Mouse (Mus musculus) midbrain, postnatal 0 days (tissue): ENCODE data around the gene Gtf2h1. TPM values are rescaled to one million over a fixed set of nuclear protein-coding genes. Genes with fewer than 3 reads are reported as not detected.

Source experiments
- ATAC-seq: fragments of 200-750 bp; cut with Nextera tagmentation; 2 replicates; pipeline ENCODE4 v1.8.0; 2017; ENCODE audit warnings: moderate number of reproducible peaks, mild to moderate bottlenecking, moderate TSS enrichment, moderate library complexity; ENCODE audit not compliant: low FRiP score
- DNase-seq: peaks from one replicate; pipeline ENCODE4 v3.0.0-alpha.2; 2015; ENCODE audit warnings: low spot score
- H3K27ac ChIP-seq: fragments of 300-500 bp; sonication (generic); 2 replicates; pipeline ENCODE4 v1.5.1; 2014; ENCODE audit warnings: low read depth, mild to moderate bottlenecking, low read length, mixed read lengths
- H3K27me3 ChIP-seq: fragments of 300-500 bp; sonication (generic); 2 replicates; pipeline ENCODE4 v1.6.1; 2014; ENCODE audit warnings: low read length, control low read depth, mixed read lengths; ENCODE audit not compliant: insufficient read depth
- H3K36me3 ChIP-seq: fragments of 300-500 bp; sonication (generic); 2 replicates; pipeline ENCODE4 v1.6.1; 2014; ENCODE audit warnings: low read length, control low read depth, mixed read lengths; ENCODE audit not compliant: insufficient read depth
- H3K4me1 ChIP-seq: fragments of 300-500 bp; sonication (generic); 2 replicates; pipeline ENCODE4 v1.6.1; 2014; ENCODE audit warnings: mild to moderate bottlenecking, control low read depth, antibody characterized with exemption, low read length, mixed read lengths; ENCODE audit not compliant: insufficient read depth
- H3K4me2 ChIP-seq: fragments of 300-500 bp; sonication (generic); 2 replicates; pipeline ENCODE4 v1.6.1; 2014; ENCODE audit warnings: low read depth, mild to moderate bottlenecking, low read length, mixed read lengths; ENCODE audit not compliant: poor library complexity, severe bottlenecking
- H3K4me3 ChIP-seq: fragments of 300-500 bp; sonication (generic); 2 replicates; pipeline ENCODE4 v1.5.1; 2014; ENCODE audit warnings: low read depth, mild to moderate bottlenecking, low read length, moderate library complexity
- H3K9ac ChIP-seq: fragments of 300-500 bp; sonication (generic); replicated peaks from 2 replicates; pipeline ENCODE4 v1.6.1; 2014; ENCODE audit warnings: mild to moderate bottlenecking, low read length, moderate library complexity, mixed read lengths; ENCODE audit not compliant: poor library complexity, severe bottlenecking
- H3K9me3 ChIP-seq: fragments of 300-500 bp; sonication (generic); 2 replicates; pipeline ENCODE4 v1.6.1; 2016; ENCODE audit warnings: low read length, control low read depth
- CTCF ChIP-seq: IDR thresholded peaks from 2 replicates; pipeline ENCODE4 v1.5.1; 2016; ENCODE audit warnings: antibody characterized with exemption, mild to moderate bottlenecking
- WGBS: fragments of 180-500 bp; shearing (Covaris S2); extraction: QIAGEN DNeasy Blood & Tissue Kit; methylation state at CpG from one replicate; pipeline ENCODE4 v1.1.7; 2014; 5-methylcytosine and 5-hydroxymethylcytosine counted together
- polyA plus RNA-seq: library from polyadenylated mRNA; unstranded; fragments of >200 nt; fragmentation: Nextera tagmentation; extraction: Ambion mirVana; gene quantifications from 2 replicates; pipeline ENCODE4 v1.2.1, GENCODE M21; 2015
- total RNA-seq: library from RNA; depleted of rRNA; stranded (reverse); fragments of >200 nt; gene quantifications from 2 replicates; pipeline ENCODE4 v1.2.3, GENCODE M21; 2014

The Gtf2h1 gene
- total and polyA plus RNA-seq, 2 experiments from 2014 or later = 32.9 to 38.2 TPM

DNA sequence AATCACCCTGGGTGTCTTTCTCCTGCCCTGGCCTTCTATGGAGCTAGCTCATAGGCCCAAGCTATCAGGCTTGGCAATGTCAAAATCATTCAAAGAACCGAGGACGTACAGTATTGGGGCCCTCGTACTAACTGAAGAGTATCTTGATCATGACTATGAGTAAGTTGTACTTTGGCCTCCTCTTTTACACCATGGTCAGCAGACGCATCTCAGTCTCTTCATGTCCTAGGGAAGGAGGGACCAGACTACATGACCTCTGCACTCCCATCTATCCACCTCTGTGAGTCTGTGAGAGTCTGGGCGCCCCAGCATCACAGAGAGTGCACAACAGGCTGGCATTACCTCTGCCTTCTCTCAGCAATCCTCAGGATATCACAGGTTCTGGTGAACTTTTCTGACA, 33.3 kb upstream of the Gtf2h1 start:
- ATAC-seq = no peak
- WGBS = 97% methylated on average over 5 of the region's 5 CpGs
- Histone ChIP-seq H3K27me3 (no peaks in the 10 kb centered on the region), H3K27ac (no peak overlapping the region), H3K4me3 (no peak overlapping the region), H3K4me2 (no peak overlapping the region), H3K9me3 (no peaks in the 10 kb centered on the region), H3K9ac (no peak overlapping the region), H3K4me1 (no peaks in the 10 kb centered on the region), H3K36me3 (peaks cover 56% of the 10 kb centered on the region)
- no peak for TF ChIP-seq CTCF
- DNase-seq = no peak

DNA sequence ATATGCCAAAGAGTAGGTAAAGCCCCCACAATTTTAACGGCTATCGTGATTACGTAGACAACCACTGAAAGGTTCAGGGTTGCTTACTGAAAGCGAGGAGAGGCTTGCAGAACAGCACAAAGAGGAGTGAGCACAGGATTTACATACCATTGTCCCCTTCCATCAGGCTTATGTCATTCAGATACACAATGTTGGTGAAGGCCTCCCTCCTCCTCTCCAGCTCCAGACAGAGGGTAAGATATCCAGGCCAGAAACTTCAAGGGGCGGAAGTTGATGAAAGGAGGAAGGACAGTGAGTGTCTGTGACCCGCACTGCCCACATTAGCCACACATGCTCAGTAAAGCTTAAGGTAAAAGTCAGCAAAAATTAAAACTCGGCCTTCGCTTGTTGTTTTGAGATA, 31.2 kb upstream of the Gtf2h1 start:
- H3K36me3 ChIP-seq = peaks cover 70% of the 10 kb centered on the region

DNA sequence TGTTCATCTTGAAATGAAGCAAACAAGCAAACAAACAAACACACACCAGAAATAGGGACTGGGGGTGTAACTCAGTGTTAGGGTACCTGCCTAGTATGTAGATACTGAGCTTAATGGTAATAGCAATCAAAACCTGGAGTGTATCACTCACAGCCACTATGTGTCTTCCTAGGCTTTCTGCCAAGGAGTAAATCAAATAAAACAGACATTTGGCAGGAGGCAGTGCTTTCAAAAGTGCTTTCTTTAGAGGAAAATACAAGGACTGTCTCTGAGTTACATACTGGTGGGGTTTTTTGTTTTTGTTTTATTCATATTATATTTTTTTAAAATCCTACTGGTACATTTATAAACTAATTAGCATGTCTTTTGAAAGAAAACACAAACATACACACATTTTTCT, 28.5 kb upstream of the Gtf2h1 start:
- no peak overlapping the region for H3K4me2 ChIP-seq
- H3K27me3 ChIP-seq = no peaks in the 10 kb centered on the region
- H3K36me3 ChIP-seq = peaks cover 66% of the 10 kb centered on the region
- no peaks in the 10 kb centered on the region for H3K4me1 ChIP-seq
- no peak for DNase-seq
- ATAC-seq = no peak
- H3K9me3 ChIP-seq = no peaks in the 10 kb centered on the region
- H3K9ac ChIP-seq = no peak overlapping the region
- no peak overlapping the region for H3K4me3 ChIP-seq
- TF ChIP-seq CTCF = no peak
- H3K27ac ChIP-seq = no peak overlapping the region

More for the DNA sequence above, 31.2 kb upstream of the Gtf2h1 start:
- H3K4me1 ChIP-seq = no peaks in the 10 kb centered on the region
- 51% methylated on average over 8 of the region's 8 CpGs for WGBS
- DNase-seq = no peak
- no peaks in the 10 kb centered on the region for H3K9me3 ChIP-seq
- no peak overlapping the region for H3K4me3 ChIP-seq
- no peak overlapping the region for H3K9ac ChIP-seq
- H3K27ac ChIP-seq = no peak overlapping the region
- TF ChIP-seq CTCF = no peak
- ATAC-seq = no peak
- H3K4me2 ChIP-seq = no peak overlapping the region
- no peaks in the 10 kb centered on the region for H3K27me3 ChIP-seq

DNA sequence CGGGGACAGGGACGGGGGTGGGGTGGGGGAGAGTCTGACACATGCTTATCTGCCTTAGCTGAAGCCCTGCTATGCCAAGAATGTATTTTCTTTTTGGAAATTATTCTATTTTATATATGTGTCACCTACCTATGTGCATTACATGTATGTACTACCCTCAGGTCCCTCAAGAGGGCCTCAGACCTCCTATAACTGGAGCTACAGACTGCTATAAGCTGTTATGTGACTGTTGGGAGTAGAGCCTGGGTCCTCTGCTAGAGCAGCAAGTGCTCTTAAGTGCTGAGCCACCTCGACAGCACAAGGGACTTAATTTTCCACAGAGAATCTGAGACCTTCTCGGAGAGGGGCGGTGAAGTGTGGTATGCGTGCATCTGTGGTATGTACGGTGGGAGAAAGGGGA, 27.5 kb upstream of the Gtf2h1 start:
- Histone ChIP-seq H3K9ac (no peak overlapping the region), H3K4me1 (no peaks in the 10 kb centered on the region), H3K9me3 (no peaks in the 10 kb centered on the region), H3K4me2 (no peak overlapping the region), H3K27ac (no peak overlapping the region), H3K36me3 (peaks cover 65% of the 10 kb centered on the region), H3K27me3 (no peaks in the 10 kb centered on the region), H3K4me3 (no peak overlapping the region)
- DNase-seq (no peak), ATAC-seq (no peak)
- WGBS = 92% methylated on average over 7 of the region's 7 CpGs
- TF ChIP-seq CTCF = no peak

DNA sequence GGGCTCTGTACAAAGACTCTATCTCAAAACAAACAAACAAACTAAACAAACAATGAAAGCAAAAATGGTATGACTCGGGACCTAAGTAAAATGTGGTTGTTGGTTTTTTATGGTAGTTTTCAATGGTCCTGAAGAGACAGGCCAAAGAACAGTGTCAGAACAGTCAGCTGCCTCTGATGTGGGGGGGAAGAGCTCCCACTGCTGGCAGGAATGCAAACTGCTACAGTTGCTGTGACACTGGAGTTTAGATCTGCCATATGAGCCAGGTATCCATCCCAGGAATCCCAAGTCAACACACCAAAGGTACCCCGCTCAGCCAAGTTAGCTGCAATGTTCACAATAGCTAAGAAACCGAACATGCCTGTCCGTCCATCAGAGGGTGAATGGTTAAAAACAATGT, 25.2 kb upstream of the Gtf2h1 start:
- H3K27ac ChIP-seq = no peak overlapping the region
- WGBS = 71% methylated on average over 4 of the region's 4 CpGs
- no peak overlapping the region for H3K9ac ChIP-seq
- no peaks in the 10 kb centered on the region for H3K4me1 ChIP-seq
- peaks cover 66% of the 10 kb centered on the region for H3K36me3 ChIP-seq
- H3K4me3 ChIP-seq = no peak overlapping the region
- ATAC-seq (no peak), DNase-seq (peak; percentile 72)
- no peaks in the 10 kb centered on the region for H3K9me3 ChIP-seq
- H3K4me2 ChIP-seq = no peak overlapping the region
- no peaks in the 10 kb centered on the region for H3K27me3 ChIP-seq
- peak; percentile 93 for TF ChIP-seq CTCF

DNA sequence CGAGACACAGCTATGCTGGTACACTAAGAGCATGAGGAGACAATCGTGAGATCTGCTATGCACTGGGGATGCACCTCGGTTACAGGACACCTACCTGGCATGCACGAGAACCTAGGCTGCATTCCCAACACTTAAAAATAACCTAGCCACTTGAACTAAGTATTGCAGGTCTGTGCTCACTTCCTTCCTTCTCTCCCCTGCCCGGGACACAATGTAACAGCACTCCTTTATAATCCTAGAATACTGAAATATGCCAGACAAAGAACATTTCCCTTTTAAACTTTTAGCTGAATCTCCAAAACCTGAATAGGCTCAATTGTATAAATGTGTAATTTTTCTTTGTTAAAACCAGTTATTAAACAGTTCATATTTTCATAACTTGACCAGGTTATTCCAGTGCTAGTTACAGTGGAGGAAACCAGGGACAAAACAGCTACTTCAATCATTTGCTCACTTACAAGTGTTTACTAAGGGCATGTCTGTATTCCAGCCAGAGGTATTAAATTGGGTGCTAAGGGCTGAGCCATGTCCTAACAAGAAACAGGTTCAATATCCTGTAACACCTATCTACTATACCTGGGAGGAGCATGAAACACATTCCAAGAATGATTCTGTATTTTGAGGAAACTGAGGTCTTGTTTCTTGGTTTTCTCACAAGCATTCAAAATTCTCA, 6.6 kb upstream of the Gtf2h1 start:
- Histone ChIP-seq H3K9ac (no peak overlapping the region), H3K27me3 (no peaks in the 10 kb centered on the region), H3K36me3 (peaks cover 32% of the 10 kb centered on the region), H3K27ac (no peak overlapping the region), H3K4me3 (no peak overlapping the region), H3K4me2 (no peak overlapping the region), H3K9me3 (no peaks in the 10 kb centered on the region), H3K4me1 (peaks cover under 1% of the 10 kb centered on the region; the same call in 1 of the 2 replicates)
- 88% methylated on average over 5 of the region's 5 CpGs for WGBS
- no peak for TF ChIP-seq CTCF
- DNase-seq (no peak), ATAC-seq (no peak)
